Mouse (Mus musculus) liver, postnatal 0 days (tissue): Measurements from ENCODE around the gene Ube2k. TPM values are rescaled to one million over a fixed set of nuclear protein-coding genes. Genes with fewer than 3 reads are reported as not detected.

Experiments used
- ATAC-seq: fragments of 200-750 bp; cut with Nextera tagmentation; 2 replicates; pipeline ENCODE4 v1.8.0; 2017; ENCODE audit warnings: mild to moderate bottlenecking, moderate library complexity
- DNase-seq: peaks from one replicate; pipeline ENCODE4 v3.0.0-alpha.2; 2016
- H3K27ac ChIP-seq: fragments of 300-500 bp; sonication (generic); 2 replicates; pipeline ENCODE4 v1.5.1; 2014; ENCODE audit warnings: antibody characterized with exemption, moderate library complexity, mild to moderate bottlenecking, low read depth
- H3K27me3 ChIP-seq: fragments of 300-500 bp; sonication (generic); 2 replicates; pipeline ENCODE4 v1.6.1; 2014; ENCODE audit warnings: low read length, control low read depth, mixed read lengths; ENCODE audit not compliant: insufficient read depth
- H3K36me3 ChIP-seq: fragments of 300-500 bp; sonication (generic); replicated peaks from 2 replicates; pipeline ENCODE4 v1.6.1; 2014; ENCODE audit warnings: mild to moderate bottlenecking, control low read depth, low read length, moderate library complexity, mixed read lengths; ENCODE audit not compliant: insufficient read depth
- H3K4me1 ChIP-seq: fragments of 300-500 bp; sonication (generic); 2 replicates; pipeline ENCODE4 v1.6.1; 2014; ENCODE audit warnings: antibody characterized with exemption, mild to moderate bottlenecking, control low read depth; ENCODE audit not compliant: insufficient read depth
- H3K4me2 ChIP-seq: fragments of 300-500 bp; sonication (generic); 2 replicates; pipeline ENCODE4 v1.6.1; 2014; ENCODE audit warnings: low read depth, mild to moderate bottlenecking, low read length, moderate library complexity, mixed read lengths
- H3K4me3 ChIP-seq: fragments of 300-500 bp; sonication (generic); 2 replicates; pipeline ENCODE4 v1.5.1; 2014; ENCODE audit warnings: low read depth, low read length
- H3K9ac ChIP-seq: fragments of 300-500 bp; sonication (generic); replicated peaks from 2 replicates; pipeline ENCODE4 v1.6.1; 2014; ENCODE audit warnings: mild to moderate bottlenecking, moderate library complexity
- H3K9me3 ChIP-seq: fragments of 300-500 bp; sonication (generic); 2 replicates; pipeline ENCODE4 v1.6.1; 2016; ENCODE audit warnings: mild to moderate bottlenecking, control low read depth, low read length, mixed read lengths
- CTCF ChIP-seq: sonication (generic); IDR thresholded peaks from 2 replicates; pipeline ENCODE4 v1.5.1; 2016; ENCODE audit warnings: antibody characterized with exemption, low read depth
- EP300 ChIP-seq: IDR thresholded peaks from 2 replicates; pipeline ENCODE4 v1.6.1; 2016; ENCODE audit warnings: antibody characterized with exemption, low read depth, mild to moderate bottlenecking
- WGBS: fragments of 180-500 bp; shearing (Covaris S2); extraction: QIAGEN DNeasy Blood & Tissue Kit; methylation state at CpG from one replicate; pipeline ENCODE4 v1.1.7; 2014; ENCODE audit not compliant: insufficient replicate concordance; 5-methylcytosine and 5-hydroxymethylcytosine counted together
- polyA plus RNA-seq: library from polyadenylated mRNA; unstranded; fragments of >200 nt; fragmentation: Nextera tagmentation; extraction: Ambion mirVana; gene quantifications from 2 replicates; pipeline ENCODE4 v1.2.1, GENCODE M21; 2015

Ube2k gene
- polyA plus RNA-seq, 1 experiment from 2014 or later = 74.6 TPM

DNA sequence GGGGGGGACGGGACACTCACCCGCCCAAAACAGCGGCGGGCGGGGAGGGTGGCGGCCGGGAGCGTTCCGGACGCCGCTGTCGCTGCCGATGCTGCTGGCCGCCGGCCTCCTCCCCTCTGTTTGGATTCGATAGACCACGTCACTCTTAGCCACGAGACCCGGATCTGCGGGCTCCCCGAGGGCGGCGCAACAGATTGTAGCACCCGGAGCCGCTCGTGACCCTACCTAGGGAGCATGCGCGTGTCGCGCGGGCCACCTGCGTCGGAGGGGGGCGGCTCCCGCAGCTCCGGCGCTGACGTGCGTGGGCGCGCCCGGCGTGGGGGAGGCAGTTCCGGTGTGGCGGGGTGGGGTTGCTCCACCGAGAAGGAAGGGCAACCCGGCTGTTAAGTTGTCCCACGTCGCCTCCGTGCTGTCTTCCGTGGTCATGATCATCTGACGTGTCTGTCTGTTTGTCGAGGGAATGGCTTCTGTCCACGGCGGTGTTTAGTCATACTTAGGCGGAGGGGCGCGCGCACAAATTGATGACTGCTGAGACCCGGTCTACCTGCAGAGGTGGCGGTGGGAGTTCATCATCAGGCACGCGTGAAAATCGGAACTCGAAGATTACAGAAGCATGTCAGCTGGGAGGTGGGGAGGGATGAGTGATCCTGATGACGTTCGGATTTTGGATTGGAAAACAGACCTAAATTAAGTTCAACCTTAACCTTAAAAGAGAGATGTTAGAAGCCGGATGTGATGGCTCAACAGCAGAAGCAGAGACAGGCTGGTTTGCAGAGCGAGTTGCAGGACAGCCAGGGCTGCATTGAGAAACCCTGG, 44.1 kb upstream of the Ube2k start, which contains the start of gene Gm43552:
Gm43552 (minus strand) TSS at position 118 of the 816 bp plus-strand sequence.
- TF ChIP-seq CTCF = peak; percentile 2; the same call in 1 of the 2 replicates
- no peak for TF ChIP-seq EP300
- H3K4me2 ChIP-seq = peak within 1 kb of the TSS; percentile 97
- peak within 1 kb of the TSS; percentile 76 for H3K4me3 ChIP-seq
- no peaks in the 10 kb centered on the region for H3K9me3 ChIP-seq
- no peaks in the 10 kb centered on the region for H3K27me3 ChIP-seq
- DNase-seq (peak; percentile 95), ATAC-seq (peak; percentile 96)
- peak within 1 kb of the TSS; percentile 81 for H3K9ac ChIP-seq
- WGBS = 2% methylated on average over 67 of the region's 69 CpGs
- peak within 1 kb of the TSS; percentile 98 for H3K27ac ChIP-seq
- H3K4me1 ChIP-seq = peaks cover 29% of the 10 kb centered on the region
- peaks cover 5% of the 10 kb centered on the region; the same call in 1 of the 2 replicates for H3K36me3 ChIP-seq

DNA sequence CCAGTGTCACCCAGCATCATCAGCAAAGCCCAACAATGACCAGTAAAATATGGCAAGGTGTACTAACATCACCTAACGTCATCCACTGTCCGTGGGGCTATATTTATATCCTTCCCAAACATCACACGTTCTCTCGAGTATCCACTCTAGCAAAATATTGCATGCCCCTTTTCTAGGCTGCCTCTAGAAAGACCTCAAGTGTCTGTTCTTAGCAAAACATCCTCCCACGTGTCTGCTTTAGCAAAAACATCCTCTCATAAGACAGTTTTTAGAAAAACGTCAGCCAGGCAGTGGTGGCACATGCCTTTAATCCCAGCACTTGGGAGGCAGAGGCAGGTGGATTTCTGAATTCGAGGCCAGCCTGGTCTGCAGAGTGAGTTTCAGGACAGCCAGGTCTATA, 36.8 kb upstream of the Ube2k start:
- WGBS = 75% methylated on average over 7 of the region's 7 CpGs
- H3K9ac ChIP-seq = no peak overlapping the region
- H3K4me2 ChIP-seq = no peak overlapping the region
- TF ChIP-seq EP300 (no peak), CTCF (no peak)
- no peak overlapping the region for H3K27ac ChIP-seq
- no peaks in the 10 kb centered on the region for H3K9me3 ChIP-seq
- no peaks in the 10 kb centered on the region for H3K4me1 ChIP-seq
- H3K27me3 ChIP-seq = no peaks in the 10 kb centered on the region
- no peak overlapping the region for H3K4me3 ChIP-seq
- DNase-seq (no peak), ATAC-seq (no peak)
- H3K36me3 ChIP-seq = no peaks in the 10 kb centered on the region

- H3K4me2 ChIP-seq = no peak overlapping the region
- no peak overlapping the region for H3K27ac ChIP-seq
- no peak overlapping the region for H3K4me3 ChIP-seq
- no peak for DNase-seq
- 86% methylated on average over 9 of the region's 9 CpGs for WGBS
- no peak for ATAC-seq
- H3K36me3 ChIP-seq = no peaks in the 10 kb centered on the region
- no peaks in the 10 kb centered on the region for H3K4me1 ChIP-seq
- no peak overlapping the region for H3K9ac ChIP-seq
- no peak for TF ChIP-seq EP300
- TF ChIP-seq CTCF = no peak
- no peaks in the 10 kb centered on the region for H3K9me3 ChIP-seq
- no peaks in the 10 kb centered on the region for H3K27me3 ChIP-seq
Observed at GRCm38 (mm10) chr5:65501407-65501806, 35.6 kb upstream of the Ube2k start.

DNA sequence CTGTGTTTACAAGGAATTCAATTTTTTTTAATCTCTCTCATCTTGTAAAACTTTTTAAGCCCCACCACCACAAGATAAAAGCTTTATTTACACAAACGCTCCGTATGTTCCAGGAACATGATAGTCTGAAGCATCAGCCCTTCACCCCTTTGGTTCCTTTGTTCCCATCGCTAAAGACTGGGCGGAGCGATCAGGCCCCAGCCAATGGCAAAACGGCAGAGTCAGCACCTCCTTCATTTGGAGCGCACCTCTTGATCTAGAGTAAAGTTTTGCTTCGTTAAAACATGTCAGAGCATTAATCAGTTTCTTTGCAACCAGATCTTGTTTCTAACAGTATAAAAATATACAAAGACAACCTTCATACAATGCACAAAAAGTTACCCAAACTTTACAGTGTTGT, 31.2 kb upstream of the Ube2k start:
- Histone ChIP-seq H3K9ac (no peak overlapping the region), H3K27me3 (no peaks in the 10 kb centered on the region), H3K4me3 (no peak overlapping the region), H3K27ac (no peak overlapping the region), H3K36me3 (no peaks in the 10 kb centered on the region), H3K4me1 (no peaks in the 10 kb centered on the region), H3K9me3 (no peaks in the 10 kb centered on the region), H3K4me2 (peak overlapping the region; percentile 10; the same call in 1 of the 2 replicates)
- ATAC-seq (no peak), DNase-seq (no peak)
- 19% methylated on average over 8 of the region's 8 CpGs for WGBS
- no peak for TF ChIP-seq EP300
- TF ChIP-seq CTCF = no peak

DNA sequence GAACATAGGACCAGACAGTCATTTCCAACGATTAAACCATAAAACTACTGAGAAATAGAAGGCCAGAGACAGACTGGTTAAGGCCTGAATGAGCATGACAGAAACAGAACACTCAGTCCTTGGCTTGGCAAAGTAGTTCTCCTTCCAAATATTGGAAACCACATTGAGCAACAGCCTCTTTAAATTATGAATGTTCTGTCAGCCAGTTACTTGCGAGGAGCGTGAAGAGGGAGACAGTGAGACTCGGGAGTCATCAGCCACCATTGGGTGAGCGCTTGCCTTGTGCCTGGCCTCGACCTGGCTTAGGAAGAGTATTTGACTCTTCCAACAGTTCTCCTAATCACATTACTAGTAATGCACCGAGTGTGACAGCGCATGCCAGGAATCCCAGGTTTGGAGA, 28.6 kb upstream of the Ube2k start:
- H3K4me3 ChIP-seq = no peak overlapping the region
- DNase-seq (no peak), ATAC-seq (no peak)
- WGBS = 65% methylated on average over 8 of the region's 8 CpGs
- TF ChIP-seq EP300 (no peak), CTCF (no peak)
- no peaks in the 10 kb centered on the region for H3K36me3 ChIP-seq
- H3K27me3 ChIP-seq = no peaks in the 10 kb centered on the region
- H3K27ac ChIP-seq = no peak overlapping the region
- H3K9ac ChIP-seq = no peak overlapping the region
- no peaks in the 10 kb centered on the region for H3K4me1 ChIP-seq
- no peaks in the 10 kb centered on the region for H3K9me3 ChIP-seq
- no peak overlapping the region for H3K4me2 ChIP-seq

DNA sequence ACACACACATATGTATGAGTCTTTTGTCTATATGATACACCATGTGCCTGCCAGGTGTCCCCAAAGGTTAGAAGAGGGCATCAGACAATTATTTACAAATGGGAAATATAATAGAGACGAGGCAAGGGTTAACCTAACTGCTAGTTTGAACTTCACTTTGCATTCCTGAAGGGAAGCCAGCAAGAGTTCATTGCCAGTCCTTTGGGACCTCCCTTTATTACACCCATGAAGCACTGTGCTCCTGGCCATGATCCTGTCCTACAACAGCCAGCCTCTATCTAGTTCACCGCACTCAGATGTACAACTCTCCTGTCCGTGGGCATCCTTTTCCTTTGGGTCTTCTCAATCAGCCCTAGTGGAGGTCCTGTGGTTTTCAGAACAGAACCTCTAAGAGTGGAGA, 23.5 kb upstream of the Ube2k start:
- 61% methylated on average over 3 of the region's 3 CpGs for WGBS
- Histone ChIP-seq H3K4me2 (no peak overlapping the region), H3K27me3 (no peaks in the 10 kb centered on the region), H3K36me3 (no peaks in the 10 kb centered on the region), H3K4me1 (no peaks in the 10 kb centered on the region), H3K9me3 (peaks cover 3% of the 10 kb centered on the region), H3K4me3 (no peak overlapping the region), H3K9ac (no peak overlapping the region), H3K27ac (no peak overlapping the region)
- no peak for TF ChIP-seq EP300
- DNase-seq (no peak), ATAC-seq (no peak)
